Mouse (Mus musculus): ENCODE data around the gene Itga2b. TPM values are rescaled to one million over a fixed set of nuclear protein-coding genes. Genes with fewer than 3 reads are reported as not detected.

Gene Itga2b
- polyA plus RNA-seq, 1 experiment from 2014 or later = 32.9 TPM

GRCm38 (mm10) chr11:102406401-102406800, 63.5 kb downstream of the Itga2b start:
- peaks cover 10% of the 10 kb centered on the region for H3K27me3 ChIP-seq (ENCODE audit: control insufficient read depth, insufficient read depth, low read depth, low read length)
- H3K4me3 ChIP-seq (ENCODE audit: low read depth, low read length) = peak overlapping the region; percentile 79
- peak overlapping the region; percentile 89 for H3K9ac ChIP-seq (ENCODE audit: low read depth, low read length)
- peaks cover 42% of the 10 kb centered on the region for H3K36me3 ChIP-seq (ENCODE audit: control insufficient read depth, insufficient read depth)
- no peak for ATAC-seq (ENCODE audit: low read depth)
- peaks cover 43% of the 10 kb centered on the region for H3K4me1 ChIP-seq (ENCODE audit: control insufficient read depth, low read depth, low read length)
- WGBS (ENCODE audit: insufficient replicate concordance) = 19% methylated on average over 3 of the region's 3 CpGs
- H3K4me2 ChIP-seq (ENCODE audit: low read depth, low read length) = peak overlapping the region; percentile 94
- peak overlapping the region; percentile 94 for H3K27ac ChIP-seq (ENCODE audit: low read length)
- H3K9me3 ChIP-seq (replicated peaks; ENCODE audit: control insufficient read depth, low read length) = no peaks in the 10 kb centered on the region

DNA sequence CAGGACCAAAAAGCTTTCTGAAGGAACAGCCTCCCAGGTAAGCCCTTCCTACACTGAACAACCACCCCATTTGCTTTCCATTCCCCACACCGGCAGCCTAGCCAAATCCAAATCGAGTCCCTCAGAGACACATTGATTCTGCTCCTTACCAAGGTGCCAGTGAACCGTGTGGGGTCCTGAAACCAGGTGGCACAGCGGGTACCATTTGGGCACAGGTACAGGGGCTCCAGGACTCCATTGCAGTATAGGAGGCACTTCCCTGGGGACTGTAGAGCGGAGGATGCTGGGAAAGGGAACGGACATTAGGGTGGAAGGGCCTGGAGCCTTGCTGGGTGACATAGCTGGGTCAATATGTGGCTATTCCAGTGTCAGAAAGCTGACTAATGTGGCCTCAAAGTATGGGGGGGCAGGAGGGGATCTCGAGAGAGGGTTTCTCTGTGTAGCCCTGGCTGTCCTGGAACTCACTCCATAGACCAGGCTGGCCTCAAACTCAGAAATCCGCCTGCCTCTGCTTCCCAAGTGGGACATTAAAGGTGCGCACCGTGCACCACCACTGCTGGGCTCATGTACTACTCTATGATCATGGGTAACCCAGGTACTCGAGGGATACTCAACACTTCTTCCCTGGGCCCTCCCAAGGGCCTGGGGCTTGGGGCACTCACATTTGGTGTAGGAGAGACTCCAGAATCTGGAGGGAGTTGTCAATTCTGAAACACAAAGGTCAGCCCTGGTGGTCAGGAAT, 64.2 kb downstream of the Itga2b start:
- H3K4me3 ChIP-seq (ENCODE audit: low read depth, low read length) = peak overlapping the region; percentile 79
- H3K27ac ChIP-seq (ENCODE audit: low read length) = peak overlapping the region; percentile 94
- no peak for ATAC-seq (ENCODE audit: low read depth)
- peaks cover 16% of the 10 kb centered on the region for H3K27me3 ChIP-seq (ENCODE audit: control insufficient read depth, insufficient read depth, low read depth, low read length)
- WGBS (ENCODE audit: insufficient replicate concordance) = 79% methylated on average over 11 of the region's 11 CpGs
- H3K9ac ChIP-seq (ENCODE audit: low read depth, low read length) = peak overlapping the region; percentile 89
- peaks cover 42% of the 10 kb centered on the region for H3K36me3 ChIP-seq (ENCODE audit: control insufficient read depth, insufficient read depth)
- H3K4me2 ChIP-seq (ENCODE audit: low read depth, low read length) = peak overlapping the region; percentile 94
- peaks cover 40% of the 10 kb centered on the region for H3K4me1 ChIP-seq (ENCODE audit: control insufficient read depth, low read depth, low read length)
- no peaks in the 10 kb centered on the region for H3K9me3 ChIP-seq (replicated peaks; ENCODE audit: control insufficient read depth, low read length)

DNA sequence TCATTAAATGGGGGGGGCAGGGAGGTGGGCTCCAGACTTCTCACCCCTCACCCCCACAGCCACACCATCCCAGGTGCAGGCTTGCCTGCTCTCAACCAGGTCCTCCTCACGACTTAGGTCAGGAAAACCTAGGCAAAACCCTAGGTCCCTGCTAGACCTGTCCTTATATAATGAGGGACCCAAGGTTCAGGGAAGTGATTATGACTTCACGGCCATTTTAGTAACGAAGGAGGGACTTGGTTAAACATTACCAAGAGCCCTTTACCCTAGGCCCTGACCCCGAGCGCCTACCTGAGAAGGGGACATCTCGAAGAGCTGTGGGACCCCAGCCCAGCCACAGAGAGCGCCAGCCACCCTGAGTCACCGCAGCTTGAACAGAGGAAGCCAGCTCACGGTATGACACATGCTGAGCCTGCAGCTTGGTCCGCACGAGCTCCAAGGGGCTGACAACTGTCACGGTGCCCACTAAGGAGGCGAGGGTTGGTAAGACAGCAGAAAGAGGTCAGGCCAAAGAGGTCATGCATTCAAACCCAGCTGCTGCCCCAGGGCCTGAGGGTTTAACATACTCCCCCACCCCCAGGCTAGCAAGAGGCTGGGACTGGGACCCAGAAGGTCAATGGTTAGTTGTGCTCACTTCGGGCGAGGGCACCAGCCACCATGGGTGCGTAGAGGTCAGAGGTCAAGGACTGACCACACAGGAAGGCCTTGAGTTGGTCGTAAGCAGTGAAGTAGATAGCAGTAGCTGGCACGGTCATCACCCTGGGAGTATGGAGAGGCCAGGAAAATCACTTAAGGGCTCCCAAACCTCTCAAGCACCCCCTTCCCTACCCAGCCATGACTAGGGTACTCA, 65.5 kb downstream of the Itga2b start:
- H3K27ac ChIP-seq (ENCODE audit: low read length) = no peak overlapping the region

DNA sequence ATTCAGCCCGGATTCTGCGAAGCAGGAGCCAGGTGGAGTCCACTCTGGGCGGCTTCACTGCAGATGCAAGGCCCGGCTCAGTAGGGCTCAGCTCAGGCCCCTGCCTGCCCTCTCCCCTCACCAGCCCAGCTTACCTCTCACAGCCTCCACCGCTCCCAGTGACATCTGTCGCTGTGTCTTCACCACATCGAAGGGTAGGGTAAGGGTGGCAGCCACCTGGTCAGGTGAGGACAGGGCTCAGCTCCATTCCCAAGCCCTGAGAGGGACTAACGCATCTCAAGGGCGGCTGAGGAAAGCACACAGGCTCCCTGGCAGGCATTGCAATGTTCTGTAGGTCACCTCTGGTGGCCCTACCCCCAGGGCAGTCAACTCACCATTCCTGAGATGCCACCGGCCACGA, 66.3 kb downstream of the Itga2b start:
- no peak overlapping the region for H3K9ac ChIP-seq (ENCODE audit: low read depth, low read length)
- WGBS (ENCODE audit: insufficient replicate concordance) = 92% methylated on average over 11 of the region's 11 CpGs
- H3K36me3 ChIP-seq (ENCODE audit: control insufficient read depth, insufficient read depth) = peaks cover 42% of the 10 kb centered on the region
- H3K4me1 ChIP-seq (ENCODE audit: control insufficient read depth, low read depth, low read length) = peaks cover 45% of the 10 kb centered on the region
- no peak overlapping the region for H3K27ac ChIP-seq (ENCODE audit: low read length)
- H3K4me3 ChIP-seq (ENCODE audit: low read depth, low read length) = no peak overlapping the region
- no peak for ATAC-seq (ENCODE audit: low read depth)
- no peak overlapping the region for H3K4me2 ChIP-seq (ENCODE audit: low read depth, low read length)
- H3K9me3 ChIP-seq (replicated peaks; ENCODE audit: control insufficient read depth, low read length) = no peaks in the 10 kb centered on the region
- H3K27me3 ChIP-seq (ENCODE audit: control insufficient read depth, insufficient read depth, low read depth, low read length) = peaks cover 37% of the 10 kb centered on the region

More for the DNA sequence above, 65.5 kb downstream of the Itga2b start:
- Histone ChIP-seq H3K9me3 (replicated peaks; ENCODE audit: control insufficient read depth, low read length) (no peaks in the 10 kb centered on the region), H3K9ac (ENCODE audit: low read depth, low read length) (no peak overlapping the region; the same call in 1 of the 2 replicates), H3K36me3 (ENCODE audit: control insufficient read depth, insufficient read depth) (peaks cover 42% of the 10 kb centered on the region), H3K4me3 (ENCODE audit: low read depth, low read length) (peak overlapping the region; percentile 79), H3K4me1 (ENCODE audit: control insufficient read depth, low read depth, low read length) (peaks cover 44% of the 10 kb centered on the region), H3K27me3 (ENCODE audit: control insufficient read depth, insufficient read depth, low read depth, low read length) (peaks cover 29% of the 10 kb centered on the region), H3K4me2 (ENCODE audit: low read depth, low read length) (peak overlapping the region; percentile 94)
- WGBS (ENCODE audit: insufficient replicate concordance) = 82% methylated on average over 18 of the region's 18 CpGs
- no peak for ATAC-seq (ENCODE audit: low read depth)

Small RNAs within 50 kb of the gene (microRNA-seq; reads per million reads assigned to microRNA genes)
- not detected for gene Mir6930

Other genes with a start within 250 kb of the Itga2b start
- gene Hdac5, start 240.0 kb downstream of the Itga2b start, polyA plus RNA-seq (2015; fragmentation: Nextera tagmentation; extraction: Ambion mirVana) = 16.9 and 20.4 TPM in 2 replicates
- 13.2 and 13.8 TPM in 2 replicates for gene BC030867, start 221.2 kb downstream of the Itga2b start, polyA plus RNA-seq (2015; fragmentation: Nextera tagmentation; extraction: Ambion mirVana)
- gene Asb16, start 201.4 kb downstream of the Itga2b start, polyA plus RNA-seq (2015; fragmentation: Nextera tagmentation; extraction: Ambion mirVana) = 0.04 TPM in 1 of 2 replicates, not detected in the other
- gene Tmub2, start 185.2 kb downstream of the Itga2b start, polyA plus RNA-seq (2015; fragmentation: Nextera tagmentation; extraction: Ambion mirVana) = 26.7 and 28.5 TPM in 2 replicates
- gene Atxn7l3, start 173.5 kb downstream of the Itga2b start, polyA plus RNA-seq (2015; fragmentation: Nextera tagmentation; extraction: Ambion mirVana) = 3.0 and 3.2 TPM in 2 replicates
- 44.5 and 46.4 TPM in 2 replicates for gene Ubtf, start 150.4 kb downstream of the Itga2b start, polyA plus RNA-seq (2015; fragmentation: Nextera tagmentation; extraction: Ambion mirVana)
- gene Slc4a1, start 103.9 kb downstream of the Itga2b start, polyA plus RNA-seq (2015; fragmentation: Nextera tagmentation; extraction: Ambion mirVana) = 1,073 and 1,144 TPM in 2 replicates
- 2.1 and 2.2 TPM in 2 replicates for gene Rundc3a, start 76.7 kb downstream of the Itga2b start, polyA plus RNA-seq (2015; fragmentation: Nextera tagmentation; extraction: Ambion mirVana)
- 454 and 500 TPM in 2 replicates for gene Slc25a39, start 62.2 kb downstream of the Itga2b start, polyA plus RNA-seq (2015; fragmentation: Nextera tagmentation; extraction: Ambion mirVana)
- gene Grn, start 39.8 kb downstream of the Itga2b start, polyA plus RNA-seq (2015; fragmentation: Nextera tagmentation; extraction: Ambion mirVana) = 103 and 118 TPM in 2 replicates
- 0.20 and 0.34 TPM in 2 replicates for gene Fam171a2, start 22.4 kb downstream of the Itga2b start, polyA plus RNA-seq (2015; fragmentation: Nextera tagmentation; extraction: Ambion mirVana)
- 17.3 and 18.6 TPM in 2 replicates for gene Gpatch8, start 86.3 kb upstream of the Itga2b start, polyA plus RNA-seq (2015; fragmentation: Nextera tagmentation; extraction: Ambion mirVana)
- 0.26 and 0.35 TPM in 2 replicates for gene Gm11627, start 109.3 kb upstream of the Itga2b start, polyA plus RNA-seq (2015; fragmentation: Nextera tagmentation; extraction: Ambion mirVana)
- 0.29 and 0.54 TPM in 2 replicates for gene Fzd2, start 134.3 kb upstream of the Itga2b start, polyA plus RNA-seq (2015; fragmentation: Nextera tagmentation; extraction: Ambion mirVana)
- 0.05 TPM in 1 of 2 replicates, not detected in the other for gene Meioc, start 193.6 kb upstream of the Itga2b start, polyA plus RNA-seq (2015; fragmentation: Nextera tagmentation; extraction: Ambion mirVana)
- 13.4 TPM in 2 replicates for gene Ccdc43, start 227.7 kb upstream of the Itga2b start, polyA plus RNA-seq (2015; fragmentation: Nextera tagmentation; extraction: Ambion mirVana)